Mouse (Mus musculus) naive thymus-derived CD4-positive, alpha-beta T cell, adult 2 months (primary cell): ENCODE results near the gene Fbxo28.

ENCODE experiments used
- DNase-seq: peaks from one replicate; pipeline ENCODE4 v3.0.0-alpha.2; 2011; ENCODE audit warnings: low read depth

Fbxo28 gene

DNA sequence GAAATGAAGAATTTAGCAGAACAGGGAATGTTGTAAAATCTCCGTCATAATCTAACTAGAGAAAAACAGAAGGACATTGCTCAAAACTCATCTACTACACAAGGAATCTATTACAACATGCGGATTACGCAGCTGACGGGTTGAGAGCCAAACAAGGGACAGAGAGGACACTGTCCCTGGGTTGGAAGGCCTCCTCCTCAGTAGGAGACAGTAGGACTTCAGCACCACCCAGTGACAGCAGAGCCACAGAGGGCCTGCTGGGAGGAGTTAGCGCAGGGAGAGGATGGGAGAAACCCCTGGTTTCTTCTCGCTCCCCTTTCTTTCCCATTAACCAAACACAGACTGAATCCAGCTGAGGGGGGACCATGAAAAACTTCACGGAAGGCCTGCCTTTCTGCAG lies 53.6 kb downstream of the Fbxo28 start:
- no peak for DNase-seq

DNA sequence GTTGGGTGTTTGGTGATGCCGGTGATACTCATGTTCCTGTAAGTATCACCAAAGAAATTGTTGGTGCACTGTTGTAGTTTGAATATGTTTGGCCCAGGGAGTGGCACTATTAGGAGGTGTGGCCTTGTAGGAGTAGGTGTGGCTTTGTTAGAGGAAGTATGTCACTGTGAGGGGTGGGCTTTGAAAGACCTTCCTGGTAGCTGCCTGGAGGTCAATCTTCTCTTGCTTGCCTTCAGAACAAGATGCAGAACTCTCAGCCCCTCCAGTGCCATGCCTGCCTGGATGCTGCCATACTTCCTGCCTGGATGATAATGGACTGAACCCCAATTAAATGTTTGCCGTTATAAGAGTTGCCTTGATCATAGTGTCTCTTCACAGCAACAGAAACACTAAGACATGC lies 56.6 kb downstream of the Fbxo28 start:
- no peak for DNase-seq

DNA sequence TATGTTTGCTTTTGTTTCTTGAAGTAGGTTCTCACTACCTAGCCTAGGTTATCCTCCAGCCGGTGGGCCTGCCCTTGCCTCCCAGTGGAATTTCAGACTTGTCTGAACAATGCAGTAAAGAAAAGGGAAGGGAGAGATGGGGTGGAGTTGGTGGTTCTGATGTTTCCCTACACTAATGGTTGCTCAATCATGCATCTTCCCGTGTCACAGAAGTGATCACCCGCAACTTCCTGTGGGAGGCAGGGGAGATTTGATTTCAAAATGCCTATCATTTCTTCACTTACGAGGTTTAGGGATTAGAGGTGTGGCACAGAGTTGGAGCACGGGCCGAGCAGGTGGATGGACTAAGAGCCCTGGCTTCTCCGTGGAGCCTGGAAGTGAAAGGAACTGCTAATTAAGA lies 58.2 kb downstream of the Fbxo28 start:
- DNase-seq = peak; percentile 54

DNA sequence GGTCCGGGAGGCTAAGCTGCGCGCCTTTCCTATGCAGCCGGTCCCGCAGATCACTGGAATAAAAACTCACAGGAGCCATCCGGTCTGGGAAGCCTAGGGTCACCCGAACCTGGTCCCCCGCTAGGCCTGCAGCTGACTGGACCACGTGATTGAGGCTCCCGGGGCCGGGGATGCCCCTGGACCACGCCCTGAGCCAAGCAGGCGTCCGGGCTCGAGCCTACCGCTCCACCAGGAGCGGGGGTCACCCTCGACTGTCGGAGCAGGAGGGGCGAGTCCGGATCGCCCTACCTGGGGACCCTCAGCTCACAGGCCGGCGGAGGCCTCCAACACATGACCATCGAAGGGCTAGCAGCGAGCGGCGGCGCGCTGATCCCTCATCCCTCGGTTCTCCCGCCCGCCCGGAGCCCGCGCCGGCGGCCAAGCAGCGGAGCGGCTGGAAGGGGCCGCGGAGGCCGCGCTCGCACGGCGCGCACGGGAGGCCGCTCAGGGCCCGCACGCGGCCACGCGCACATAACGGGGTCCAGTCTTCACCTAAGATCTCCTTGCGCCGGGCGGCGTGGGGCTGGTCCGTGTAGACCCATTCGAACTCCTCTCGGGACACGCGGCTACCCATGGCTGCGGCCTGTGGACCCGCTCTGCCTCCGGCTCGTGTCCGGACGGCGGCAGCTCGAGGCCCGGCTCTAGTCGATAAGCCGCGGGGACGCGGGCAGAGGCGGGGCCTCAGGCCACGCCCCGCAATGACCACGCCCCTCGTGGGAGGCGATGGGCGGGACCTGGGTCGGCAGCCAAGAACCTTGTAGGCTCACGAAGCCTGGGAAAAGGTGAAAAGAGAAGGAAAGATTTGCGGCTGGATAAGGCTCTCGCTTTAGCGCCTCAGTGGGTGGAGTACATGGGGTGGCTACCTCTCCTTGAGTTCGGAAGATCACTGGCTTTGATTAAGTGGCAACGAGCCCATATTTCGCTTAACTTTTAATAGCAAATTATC lies 59.0 kb downstream of the Fbxo28 start, which contains the start of gene Degs1:
Degs1 (minus strand) TSS at position 714 of the 985 bp plus-strand sequence.
- DNase-seq = peak; percentile 96

DNA sequence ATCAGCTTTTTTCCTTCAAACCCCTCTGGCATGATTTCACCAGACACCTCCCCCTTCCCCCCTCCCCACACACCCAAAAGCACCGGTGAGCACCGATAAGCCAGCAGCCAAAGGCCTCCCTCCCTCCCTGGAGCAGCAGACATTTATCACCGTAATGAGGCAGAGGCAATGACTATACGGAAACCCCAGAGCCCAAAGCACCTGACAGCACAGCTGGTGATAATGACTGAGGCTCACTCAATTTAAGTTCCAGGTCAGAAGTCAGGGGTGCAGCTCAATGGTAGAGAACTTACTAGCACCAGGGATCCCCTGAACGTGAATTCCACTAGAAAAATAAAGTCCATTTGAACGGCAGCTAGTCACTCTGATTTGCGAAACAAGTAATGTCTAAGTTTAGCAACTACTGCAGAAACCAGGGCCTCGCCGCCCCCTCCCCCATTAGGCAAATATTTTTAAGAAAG lies 60.1 kb downstream of the Fbxo28 start:
- peak; percentile 59 for DNase-seq

GRCm38 (mm10) chr1:182280577-182280976 lies 60.9 kb downstream of the Fbxo28 start:
- DNase-seq = peak; percentile 33

GRCm38 (mm10) chr1:182280046-182280445 lies 61.4 kb downstream of the Fbxo28 start:
- no peak for DNase-seq

- DNase-seq = no peak
Observed at GRCm38 (mm10) chr1:182279436-182279835, 62.0 kb downstream of the Fbxo28 start.

DNA sequence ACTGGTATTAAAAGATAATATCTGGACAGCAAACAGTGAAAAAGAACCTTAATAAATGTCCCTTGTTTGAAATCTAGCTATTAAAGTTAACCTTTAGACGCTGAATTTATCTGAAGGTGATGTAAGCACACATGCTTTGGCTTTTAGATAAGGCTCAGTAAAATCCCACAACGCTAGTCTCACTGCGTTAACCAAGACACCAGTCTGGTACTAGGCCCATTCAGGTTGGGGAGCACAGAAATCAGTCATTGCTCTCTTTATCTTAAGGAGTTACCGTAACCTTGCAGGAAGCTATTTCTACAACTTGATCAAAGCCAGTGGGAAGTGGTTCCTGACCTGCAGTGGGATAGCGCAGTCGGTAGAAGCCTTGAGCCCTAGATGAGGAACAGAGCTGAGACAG lies 66.3 kb downstream of the Fbxo28 start:
- DNase-seq = no peak

DNA sequence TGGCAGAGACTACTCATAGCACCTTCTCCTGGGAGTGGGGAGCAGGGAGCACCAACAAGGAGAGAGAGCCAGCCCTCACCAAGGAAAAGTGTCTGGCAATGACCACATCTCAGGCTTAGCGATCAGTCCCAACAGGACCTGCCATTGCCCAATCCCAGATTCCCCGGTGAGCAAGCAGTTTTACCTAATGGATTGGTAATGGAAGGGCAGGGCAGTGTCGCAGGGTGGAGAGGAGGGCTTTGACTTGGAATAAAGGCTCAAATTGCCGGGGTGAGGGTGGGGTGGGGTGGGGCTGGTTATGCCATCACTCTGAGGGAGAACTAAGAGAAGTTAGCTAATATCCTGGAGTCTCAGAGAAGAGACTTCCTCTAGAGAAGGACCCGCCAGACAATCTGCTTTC lies 69.8 kb downstream of the Fbxo28 start:
- no peak for DNase-seq

DNA sequence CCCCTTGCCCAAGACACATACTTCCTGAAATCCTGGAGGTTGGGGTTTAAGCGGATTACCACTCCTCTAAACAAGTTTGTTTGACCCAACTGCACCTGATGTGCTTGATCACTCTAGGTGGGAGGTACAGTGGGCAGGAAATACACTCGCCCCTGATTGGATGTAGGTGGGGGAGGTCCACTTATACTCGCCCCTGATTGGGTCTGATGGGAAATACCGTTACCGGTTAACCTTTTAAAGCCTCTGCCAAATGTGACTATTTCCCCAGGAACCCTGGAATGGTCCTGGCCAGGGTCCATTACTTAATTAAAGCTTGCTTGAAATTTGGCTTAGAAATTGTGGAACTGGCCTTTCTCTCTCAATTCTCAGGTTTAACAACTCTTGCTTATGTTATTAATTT lies 70.3 kb downstream of the Fbxo28 start:
- DNase-seq = no peak

- DNase-seq = no peak
Observed at GRCm38 (mm10) chr1:182268317-182268716, 73.1 kb downstream of the Fbxo28 start.

- DNase-seq = no peak
Observed at GRCm38 (mm10) chr1:182266028-182266525, 75.4 kb downstream of the Fbxo28 start.
